Mouse (Mus musculus) MN1 (cell line): ENCODE results near the gene Olfr1298.

Source experiments
- DNase-seq: peaks from one replicate; pipeline ENCODE4 v3.0.0-alpha.2; 2016; ENCODE audit warnings: low spot score

The Olfr1298 gene

DNA sequence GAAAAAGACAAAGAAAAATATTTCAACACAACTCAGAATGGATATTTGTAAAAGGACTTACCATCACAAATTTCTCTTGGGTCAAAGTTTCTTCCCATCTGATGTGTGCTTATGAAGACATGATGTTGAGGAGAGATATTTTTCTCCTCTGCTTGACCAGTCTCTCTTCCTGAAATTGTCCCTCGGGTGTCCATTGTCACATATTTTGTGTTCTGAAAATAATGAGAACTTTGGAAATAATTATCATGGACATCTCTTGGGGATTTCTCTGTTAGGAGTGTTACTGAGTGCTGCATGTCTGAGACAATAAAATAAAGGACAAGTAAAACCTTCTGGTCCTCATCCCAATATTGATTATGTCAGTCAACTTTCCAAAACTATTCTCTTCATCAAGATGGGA, at the start of gene Olfr1298:
Olfr1298 (minus strand) TSS at position 101 of the 400 bp plus-strand sequence.
- DNase-seq = no peak

DNA sequence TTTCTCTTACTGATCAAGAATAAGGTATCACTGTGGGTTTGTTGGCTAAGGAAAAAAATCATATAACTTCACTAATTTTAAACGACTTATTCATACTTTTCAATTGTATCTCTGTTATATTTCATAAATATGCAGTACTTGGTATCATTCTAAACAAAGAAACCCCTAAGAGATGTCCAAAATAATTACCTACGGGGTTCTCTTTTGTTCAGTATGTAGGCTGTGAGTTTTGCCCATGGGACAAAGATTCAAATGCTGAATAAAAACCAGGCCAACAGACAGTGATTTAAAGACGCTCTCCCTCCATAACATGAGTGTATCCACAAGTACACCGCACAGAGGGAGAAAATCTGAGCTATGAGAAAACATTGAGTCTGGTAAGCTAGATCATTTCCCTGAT, 12.1 kb upstream of the Olfr1298 start, which contains the start of gene Olfr1299:
Olfr1299 (plus strand) TSS at position 301 of the 400 bp plus-strand sequence.
- no peak for DNase-seq

DNA sequence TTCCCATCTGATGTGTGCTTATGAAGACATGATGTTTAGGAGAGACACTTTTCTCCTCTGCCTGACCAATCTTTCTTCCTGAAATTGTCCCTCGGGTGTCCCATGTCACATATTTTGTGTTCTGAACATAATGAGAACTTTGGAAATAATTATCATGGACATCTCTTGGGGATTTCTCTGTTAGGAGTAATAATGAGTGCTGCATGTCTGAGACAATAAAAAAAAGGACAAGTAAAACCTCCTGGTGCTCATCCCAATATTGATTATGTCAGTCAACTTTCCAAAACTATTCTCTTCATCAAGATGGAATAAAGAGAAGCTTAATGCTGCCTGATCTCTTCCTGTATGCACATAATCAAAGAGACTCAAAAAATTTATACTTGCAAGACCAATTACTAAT, 22.6 kb downstream of the Olfr1298 start, which contains the start of gene Olfr1297:
Olfr1297 (minus strand) TSS at position 101 of the 400 bp plus-strand sequence.
- DNase-seq = no peak
